Mouse (Mus musculus) C2C12 (cell line): ENCODE measurements around the gene Usp16. TPM values are rescaled to one million over a fixed set of nuclear protein-coding genes. Genes with fewer than 3 reads are reported as not detected.

Experiments
- H3K27me3 ChIP-seq: one replicate; pipeline ENCODE4 v1.6.1; 2011; ENCODE audit not compliant: control insufficient read depth, insufficient read depth, insufficient read length
- H3K36me3 ChIP-seq: one replicate; pipeline ENCODE4 v1.6.1; 2011; ENCODE audit not compliant: control insufficient read depth, insufficient read depth
- H3K4me3 ChIP-seq: one replicate; pipeline ENCODE4 v1.5.1; 2011; ENCODE audit warnings: mild to moderate bottlenecking, control low read depth; ENCODE audit not compliant: poor library complexity, insufficient read depth, severe bottlenecking
- H3K79me2 ChIP-seq: one replicate; pipeline ENCODE4 v1.6.1; 2011; ENCODE audit not compliant: control insufficient read depth, insufficient read depth
- H3K79me3 ChIP-seq: one replicate; pipeline ENCODE4 v1.6.1; 2011; ENCODE audit warnings: low read depth, control low read depth
- H3ac ChIP-seq: one replicate; pipeline ENCODE3; 2011; ENCODE audit warnings: low read depth; ENCODE audit not compliant: control insufficient read depth, insufficient read length
- CEBPB ChIP-seq: IDR thresholded peaks from one replicate; pipeline ENCODE4 v1.6.1; 2011; ENCODE audit warnings: low read depth, mild to moderate bottlenecking, control low read depth, moderate library complexity
- CTCF ChIP-seq: IDR thresholded peaks from one replicate; pipeline ENCODE4 v1.5.1; 2011; ENCODE audit not compliant: control insufficient read depth, insufficient read depth, insufficient read length
- FOSL1 ChIP-seq: IDR thresholded peaks from one replicate; pipeline ENCODE4 v1.8.0; 2011; ENCODE audit warnings: mild to moderate bottlenecking, low read length; ENCODE audit not compliant: poor library complexity, insufficient read depth, severe bottlenecking
- MAX ChIP-seq: IDR thresholded peaks from one replicate; pipeline ENCODE4 v1.6.1; 2011; ENCODE audit warnings: mild to moderate bottlenecking, control low read depth
- MYOD1 ChIP-seq: IDR thresholded peaks from one replicate; pipeline ENCODE4 v1.6.1; 2011; ENCODE audit warnings: low read depth; ENCODE audit not compliant: control insufficient read depth, insufficient read length
- MYOG ChIP-seq: IDR thresholded peaks from one replicate; pipeline ENCODE4 v1.6.1; 2011; ENCODE audit not compliant: control insufficient read depth, insufficient read length; ENCODE audit errors: extremely low read depth
- USF1 ChIP-seq: IDR thresholded peaks from one replicate; pipeline ENCODE4 v1.6.1; 2011; ENCODE audit warnings: low read depth, mild to moderate bottlenecking, control low read depth, moderate library complexity
- polyA plus RNA-seq: library from polyadenylated mRNA; unstranded; fragments of >200 nt; fragmentation: generic; extraction: Trizol; gene quantifications from one replicate; pipeline ENCODE4 v1.2.1, GENCODE M21; 2012; ENCODE audit warnings: missing spikeins

Usp16 gene
- polyA plus RNA-seq, 1 experiment, result 18.4 TPM

- peaks cover 31% of the 10 kb centered on the region for H3K79me2 ChIP-seq
- H3K27me3 ChIP-seq, result no peaks in the 10 kb centered on the region
- H3K4me3 ChIP-seq, result no peak overlapping the region
- TF ChIP-seq MYOD1, result no peak
- no peak for TF ChIP-seq CEBPB
- TF ChIP-seq USF1, result no peak
- TF ChIP-seq MAX, result no peak
- no peak for TF ChIP-seq MYOG
- TF ChIP-seq FOSL1, result no peak
- no peak for TF ChIP-seq CTCF
- H3K36me3 ChIP-seq, result no peaks in the 10 kb centered on the region
- H3K79me3 ChIP-seq, result peaks cover 30% of the 10 kb centered on the region
- no peak overlapping the region for H3ac ChIP-seq
Observed at GRCm38 (mm10) chr16:87434266-87434665, 20.2 kb upstream of the Usp16 start.

GRCm38 (mm10) chr16:87434946-87435345 lies 19.6 kb upstream of the Usp16 start:
- peaks cover 23% of the 10 kb centered on the region for H3K79me3 ChIP-seq
- peaks cover 24% of the 10 kb centered on the region for H3K79me2 ChIP-seq
- H3ac ChIP-seq, result no peak overlapping the region
- no peaks in the 10 kb centered on the region for H3K27me3 ChIP-seq
- H3K4me3 ChIP-seq, result no peak overlapping the region
- TF ChIP-seq CEBPB (no peak), MYOD1 (no peak), MAX (no peak), MYOG (no peak), CTCF (no peak), USF1 (no peak), FOSL1 (no peak)
- H3K36me3 ChIP-seq, result no peaks in the 10 kb centered on the region

- no peak overlapping the region for H3K4me3 ChIP-seq
- peaks cover 16% of the 10 kb centered on the region for H3K79me3 ChIP-seq
- no peaks in the 10 kb centered on the region for H3K36me3 ChIP-seq
- H3K27me3 ChIP-seq, result no peaks in the 10 kb centered on the region
- H3ac ChIP-seq, result no peak overlapping the region
- peaks cover 18% of the 10 kb centered on the region for H3K79me2 ChIP-seq
- TF ChIP-seq MYOD1 (no peak), FOSL1 (no peak), MAX (no peak), USF1 (no peak), CTCF (no peak), CEBPB (no peak), MYOG (no peak)
Observed at GRCm38 (mm10) chr16:87435411-87436205, 18.9 kb upstream of the Usp16 start.

GRCm38 (mm10) chr16:87437096-87437495 lies 17.4 kb upstream of the Usp16 start:
- Histone ChIP-seq H3K27me3 (no peaks in the 10 kb centered on the region), H3K36me3 (no peaks in the 10 kb centered on the region), H3K79me2 (peaks cover 3% of the 10 kb centered on the region), H3K4me3 (no peak overlapping the region), H3ac (no peak overlapping the region), H3K79me3 (peaks cover 2% of the 10 kb centered on the region)
- TF ChIP-seq USF1 (no peak), CEBPB (no peak), MYOD1 (no peak), CTCF (no peak), MYOG (no peak), MAX (no peak)

- H3ac ChIP-seq, result peak overlapping the region; percentile 28
- TF ChIP-seq CTCF, result no peak
- TF ChIP-seq CEBPB, result no peak
- no peak for TF ChIP-seq MYOG
- TF ChIP-seq MYOD1, result no peak
- TF ChIP-seq MAX, result no peak
- no peak for TF ChIP-seq FOSL1
- no peak for TF ChIP-seq USF1
- H3K27me3 ChIP-seq, result peaks cover 5% of the 10 kb centered on the region
- H3K79me2 ChIP-seq, result no peaks in the 10 kb centered on the region
- no peaks in the 10 kb centered on the region for H3K36me3 ChIP-seq
- H3K79me3 ChIP-seq, result no peaks in the 10 kb centered on the region
- H3K4me3 ChIP-seq, result no peak overlapping the region
Observed at GRCm38 (mm10) chr16:87438697-87439096, 15.8 kb upstream of the Usp16 start.
